Mouse (Mus musculus): ENCODE measurements at regions not wholly inside any gene's neighbourhood (a gene's known extent, or its start where the extent isn't known, plus 50 kb on each side); places are given as distances from the start of the nearest gene placed in this dataset.
"Not testable (repeated sequence)": the region's sequence is repeated elsewhere in the genome, so short reads cannot be mapped to it uniquely, and the experiment has no call there.

DNA sequence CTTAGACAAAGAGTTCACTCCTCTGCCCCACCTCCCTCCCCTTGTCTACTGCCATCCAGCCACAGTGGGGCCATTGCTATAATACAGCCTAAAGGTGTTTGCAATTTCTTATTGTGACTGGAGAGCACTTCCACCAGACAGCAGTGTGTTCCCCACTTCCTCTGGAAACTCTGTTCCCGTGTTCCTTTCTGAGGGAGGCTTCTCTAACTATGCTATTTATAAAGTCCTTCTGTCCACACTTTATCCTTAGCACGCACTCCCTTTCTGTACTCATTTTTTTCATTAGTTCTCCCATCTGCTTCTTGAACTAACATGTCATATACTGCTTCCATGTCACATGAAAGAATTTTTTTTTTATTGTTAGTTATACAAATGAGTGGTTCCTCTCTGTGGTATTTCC is 52.0 kb upstream of the 4930432M17Rik start:
- no peak for DNase-seq

GRCm38 (mm10) chr3:121618161-121618560 is 52.4 kb upstream of the 4930432M17Rik start:
- DNase-seq: no peak

DNA sequence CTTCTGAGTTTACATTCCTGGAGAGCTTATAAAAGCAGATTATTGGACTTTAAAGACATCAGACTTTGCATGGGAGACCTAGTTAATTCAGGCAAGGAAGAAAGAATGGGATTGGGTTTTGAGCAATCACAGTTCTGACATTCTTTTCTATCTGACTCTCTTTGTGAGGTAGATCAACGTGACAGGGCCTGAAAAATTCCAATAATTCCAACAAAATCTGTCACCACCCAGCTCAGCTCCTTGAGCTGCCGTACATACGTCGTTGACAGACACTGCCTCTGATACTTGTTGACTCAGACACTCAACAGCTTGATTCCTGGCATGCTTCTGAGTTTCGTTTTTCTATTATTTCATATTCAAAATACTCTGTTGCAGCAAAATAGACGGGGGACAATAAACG is 53.2 kb upstream of the 4930432M17Rik start:
- DNase-seq: no peak

- DNase-seq: no peak
These were observed 54.5 kb upstream of the 4930432M17Rik start for GRCm38 (mm10) chr3:121616075-121616474.

- DNase-seq: no peak
These were observed 55.8 kb upstream of the 4930432M17Rik start for GRCm38 (mm10) chr3:121614741-121615140.

GRCm38 (mm10) chr3:121613224-121613623 is 57.3 kb upstream of the 4930432M17Rik start:
- DNase-seq: no peak

DNA sequence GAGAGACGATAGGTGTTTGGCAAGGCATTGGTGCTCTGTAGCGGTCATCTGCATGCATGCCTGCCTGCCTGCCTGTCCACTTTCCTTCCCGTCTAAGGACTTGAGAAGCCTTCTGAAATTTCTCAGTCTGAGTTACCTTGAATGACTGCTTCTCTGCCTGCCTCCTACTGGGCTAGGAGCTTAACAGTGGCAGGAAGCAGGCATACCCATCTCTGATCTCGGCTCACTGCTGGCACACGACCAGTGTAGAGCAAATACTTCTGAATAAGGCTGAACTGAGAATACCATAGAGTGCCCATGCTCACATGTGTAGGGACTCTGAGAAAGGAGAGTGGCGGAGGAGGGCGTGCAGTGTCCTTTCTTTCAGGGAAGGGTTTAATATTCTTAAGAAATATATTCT is 60.7 kb upstream of the 4930432M17Rik start:
- no peak for DNase-seq

- no peak for DNase-seq
These were observed 61.5 kb upstream of the 4930432M17Rik start for GRCm38 (mm10) chr3:121609090-121609489.

GRCm38 (mm10) chr3:121604737-121605136 is 65.8 kb upstream of the 4930432M17Rik start:
- peak; percentile 62 for DNase-seq

DNA sequence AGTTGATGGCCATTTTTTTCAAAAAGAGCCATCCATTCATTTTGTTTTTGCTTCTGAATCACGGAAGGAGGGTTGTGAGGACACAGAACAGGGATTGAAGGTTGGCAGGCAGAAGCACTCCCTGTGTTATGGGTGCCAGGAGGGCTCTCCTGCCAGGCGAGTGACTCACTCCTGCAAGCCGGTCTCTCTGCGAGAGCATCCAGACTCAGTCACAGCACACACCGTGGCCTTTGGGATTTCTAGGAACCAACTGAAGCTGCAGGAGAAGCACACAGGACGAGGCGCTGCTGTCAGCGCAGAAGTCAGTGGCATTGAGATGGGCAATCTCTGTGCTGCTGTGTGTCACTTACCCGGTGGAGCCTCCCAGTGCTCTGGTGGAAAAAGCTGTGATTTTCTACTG is 66.5 kb upstream of the 4930432M17Rik start:
- DNase-seq: no peak

GRCm38 (mm10) chr3:121602826-121603370 is 67.7 kb upstream of the 4930432M17Rik start:
- DNase-seq: no peak

DNA sequence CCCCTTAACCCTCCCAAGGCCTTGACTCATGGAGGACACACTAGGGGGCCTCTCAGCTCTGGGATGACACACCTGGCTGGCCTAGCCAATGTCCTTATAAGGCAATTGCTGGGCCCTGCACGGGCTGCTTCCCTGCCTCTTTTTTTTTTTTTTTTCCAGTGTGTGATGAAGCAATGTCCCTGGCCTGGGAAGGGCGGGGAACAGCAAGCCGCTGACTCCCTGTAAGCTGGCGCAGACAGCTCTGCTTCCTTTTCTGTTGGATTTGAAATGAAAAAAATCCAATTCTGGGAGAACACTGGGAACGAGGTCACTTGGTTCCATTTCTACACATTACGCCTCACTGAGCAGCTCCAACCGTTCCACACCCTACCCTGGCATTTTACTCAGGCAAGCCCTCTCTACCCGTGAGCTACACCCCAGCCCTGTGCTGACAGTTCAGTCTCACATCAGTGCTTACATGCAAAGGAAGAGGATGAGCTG is 68.4 kb upstream of the 4930432M17Rik start:
- peak; percentile 53 for DNase-seq

GRCm38 (mm10) chr3:121600841-121601240 is 68.6 kb upstream of the Slc44a3 start:
- DNase-seq: no peak

DNA sequence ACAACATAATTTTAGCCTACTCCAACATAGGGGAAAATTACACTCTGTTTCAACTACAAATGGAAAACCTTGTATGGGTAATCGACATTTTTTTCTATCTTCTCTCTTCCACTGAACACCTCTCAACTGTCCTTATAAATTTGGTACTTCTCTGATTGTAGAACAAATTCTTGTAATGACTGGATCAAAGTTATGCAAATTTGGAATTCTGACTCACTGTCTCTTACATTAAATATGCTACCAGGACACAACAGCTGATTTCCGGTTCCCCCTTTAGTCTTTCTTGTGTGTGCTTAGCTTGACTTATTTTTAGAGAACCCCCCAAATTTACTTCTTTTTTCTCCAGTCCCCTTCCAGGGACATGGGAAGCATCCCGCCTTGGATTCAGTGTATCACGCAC is 68.2 kb upstream of the Slc44a3 start:
- DNase-seq: no peak

DNA sequence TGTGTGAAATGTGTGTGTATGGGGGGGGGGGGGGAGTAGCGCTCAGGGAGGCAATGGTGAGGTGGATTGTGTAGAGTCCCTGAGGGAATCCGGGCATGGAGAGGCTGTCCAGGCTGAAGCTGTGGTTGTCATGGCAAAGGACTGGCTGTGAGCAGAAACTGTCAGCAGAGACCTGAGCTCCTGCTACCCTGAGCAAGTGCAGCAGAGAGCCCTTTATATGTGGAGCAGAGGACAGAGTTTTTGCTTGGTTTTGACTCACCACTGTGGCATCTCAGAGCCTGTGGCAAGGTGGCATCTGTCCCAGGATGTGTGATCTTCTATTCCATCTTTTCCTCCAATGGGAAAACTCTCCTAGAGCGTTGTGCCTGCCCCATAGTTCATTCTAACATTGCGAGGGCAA is 65.8 kb upstream of the Slc44a3 start:
- DNase-seq: no peak

DNA sequence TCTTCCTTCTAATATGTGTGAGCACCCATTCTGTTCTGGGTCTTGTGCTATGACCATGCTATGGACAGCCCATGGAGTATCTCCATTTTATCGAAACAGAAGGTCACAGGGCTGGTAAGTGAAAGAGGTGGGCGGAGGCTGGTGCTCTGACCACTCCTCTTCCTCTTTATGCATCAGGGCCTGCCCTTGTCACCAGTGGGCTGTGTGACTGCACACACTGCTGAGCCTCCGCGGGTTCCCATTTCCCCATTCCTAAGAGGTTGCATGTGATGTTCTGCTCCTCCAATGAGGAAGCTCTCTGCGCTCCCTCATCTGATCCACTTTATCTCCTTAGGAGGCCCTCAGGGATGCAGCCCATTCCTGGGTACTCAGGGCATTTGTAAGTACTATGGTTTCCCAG is 65.0 kb upstream of the Slc44a3 start:
- no peak for DNase-seq

DNA sequence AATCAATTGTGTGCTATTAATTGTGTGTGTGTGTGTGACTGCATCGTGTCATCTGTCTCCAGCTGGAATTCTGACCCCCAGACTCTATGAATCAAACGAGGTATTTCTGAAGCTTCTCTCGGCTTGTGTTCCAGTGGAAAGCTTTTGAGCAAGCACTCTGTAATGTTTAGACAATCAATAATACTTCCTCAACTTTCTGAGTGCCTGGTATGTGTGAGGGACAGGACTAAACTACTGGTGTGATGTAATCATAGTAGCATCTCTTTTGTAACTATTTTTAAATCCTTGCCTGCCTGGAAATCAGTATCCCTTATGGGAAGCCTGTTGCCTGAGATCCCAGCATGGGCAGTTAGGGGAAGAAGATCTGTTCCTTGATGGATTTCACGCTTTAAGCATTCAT is 62.4 kb upstream of the Slc44a3 start:
- DNase-seq: no peak

DNA sequence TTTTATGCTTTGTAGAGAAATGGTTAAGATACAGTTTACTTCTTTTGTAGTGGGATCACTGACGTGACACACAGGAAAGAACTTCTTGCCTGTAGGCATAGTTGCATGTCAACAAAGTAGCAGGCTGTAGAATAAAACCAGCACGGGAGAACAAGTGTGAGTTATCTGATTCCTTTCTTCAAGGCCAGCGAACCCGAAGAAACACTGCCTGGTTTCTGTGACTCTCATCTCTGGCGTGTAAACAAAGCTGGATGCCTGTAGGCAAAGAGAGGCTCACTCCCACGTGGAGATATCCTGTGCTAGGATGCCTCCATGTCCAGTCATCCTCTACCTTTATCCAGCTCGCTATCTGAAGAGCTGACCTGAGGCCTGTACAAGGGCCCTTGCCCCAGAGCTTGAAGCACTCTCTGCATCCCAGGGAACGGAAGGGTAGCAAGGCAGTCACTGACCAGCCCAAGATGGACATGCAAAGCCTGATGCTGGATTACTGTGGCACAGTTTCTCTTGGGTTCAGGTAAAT is 61.5 kb upstream of the Slc44a3 start:
- DNase-seq: no peak

DNA sequence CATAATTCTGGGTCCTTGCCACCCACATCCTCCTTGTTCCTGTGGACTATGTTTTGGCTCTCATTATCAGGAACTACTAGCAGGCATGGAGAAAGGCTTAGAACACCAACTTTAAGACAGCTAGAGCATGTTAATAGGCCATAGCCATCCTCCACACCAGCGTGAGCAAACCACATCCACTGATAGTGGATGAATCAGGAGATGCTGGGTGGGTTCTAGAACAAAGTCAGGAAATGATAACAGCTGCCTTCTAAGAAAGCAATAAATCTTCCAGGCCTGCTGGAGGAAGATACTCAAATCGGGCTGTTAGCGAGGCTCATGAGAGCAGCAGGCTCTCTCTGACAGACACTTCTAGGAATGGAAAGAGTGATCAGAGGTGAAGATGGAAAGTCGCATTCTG is 60.9 kb upstream of the Slc44a3 start:
- DNase-seq: no peak

DNA sequence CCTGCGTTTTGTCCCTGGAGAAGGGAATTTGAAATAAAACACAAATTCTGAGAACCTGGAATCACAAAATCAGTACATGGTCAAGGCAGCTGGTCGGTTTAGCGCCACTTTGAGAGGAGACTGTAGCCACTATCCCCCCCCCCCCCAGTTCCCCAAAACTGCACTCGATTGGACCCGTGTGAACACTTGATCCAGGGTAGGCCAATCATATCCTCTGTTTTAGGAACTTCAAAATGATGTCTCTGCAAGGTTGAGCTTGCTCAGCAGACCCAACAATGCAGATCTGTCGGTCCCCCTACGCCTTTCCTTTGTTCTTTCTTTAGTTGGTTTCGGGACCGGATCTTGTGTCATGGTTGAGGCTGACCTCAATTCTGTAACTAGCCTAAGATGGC is 57.3 kb upstream of the Slc44a3 start:
- DNase-seq: no peak

DNA sequence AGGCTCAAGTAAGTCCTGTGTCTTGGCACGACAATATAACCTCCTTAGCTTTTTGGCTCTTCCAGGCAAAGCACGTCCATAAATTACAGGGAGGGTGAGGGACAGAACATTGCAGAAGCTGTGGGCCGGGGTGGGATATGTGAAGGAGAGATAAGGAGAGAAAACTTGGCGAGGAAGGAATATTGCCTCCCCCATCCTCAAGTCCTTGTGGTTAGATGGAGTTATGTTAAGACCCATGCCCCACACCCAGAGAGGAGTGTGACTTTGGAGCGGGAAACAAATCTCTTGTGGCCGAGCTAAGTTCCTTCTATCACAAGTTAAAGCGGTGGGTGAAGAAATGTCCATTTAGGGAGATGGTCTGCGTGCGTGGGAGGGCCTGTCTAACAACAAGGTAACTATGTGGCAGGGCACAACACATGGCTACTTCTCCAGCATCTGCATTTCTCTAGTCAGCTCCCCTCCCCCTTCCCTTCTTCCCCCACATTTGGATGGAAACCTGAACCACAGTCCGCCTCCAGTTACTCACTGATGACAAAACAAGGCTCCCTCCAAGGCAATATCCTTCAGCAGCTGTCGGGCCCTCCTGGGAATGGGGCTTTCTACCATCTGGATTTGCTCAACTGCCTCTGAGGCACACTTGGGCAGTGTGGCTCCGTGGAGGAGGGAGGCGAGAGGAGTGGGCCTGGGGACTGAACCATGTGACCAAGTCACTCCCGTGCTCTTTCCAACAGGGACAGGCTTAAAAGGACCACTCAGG is 56.7 kb upstream of the Slc44a3 start:
- peak; percentile 43 for DNase-seq

DNA sequence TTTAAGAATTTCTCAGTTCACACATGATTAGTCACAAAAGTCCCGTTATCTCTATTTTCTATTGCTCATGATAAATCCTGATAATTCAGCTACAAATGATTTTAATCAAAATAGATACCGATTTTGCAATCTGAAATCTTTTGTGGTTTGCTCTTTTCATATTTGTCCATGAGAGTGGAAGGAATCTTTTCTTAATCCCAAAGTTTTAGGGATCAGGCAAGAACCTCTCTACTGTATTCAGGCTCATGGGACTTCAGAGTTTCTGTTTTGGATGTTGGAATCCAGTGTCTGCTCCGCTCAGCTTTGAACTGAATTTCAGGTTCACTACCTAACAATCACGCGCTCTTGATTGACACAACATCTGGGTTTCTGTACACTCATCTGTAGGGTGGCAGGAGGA is 53.1 kb upstream of the Slc44a3 start:
- no peak for DNase-seq

DNA sequence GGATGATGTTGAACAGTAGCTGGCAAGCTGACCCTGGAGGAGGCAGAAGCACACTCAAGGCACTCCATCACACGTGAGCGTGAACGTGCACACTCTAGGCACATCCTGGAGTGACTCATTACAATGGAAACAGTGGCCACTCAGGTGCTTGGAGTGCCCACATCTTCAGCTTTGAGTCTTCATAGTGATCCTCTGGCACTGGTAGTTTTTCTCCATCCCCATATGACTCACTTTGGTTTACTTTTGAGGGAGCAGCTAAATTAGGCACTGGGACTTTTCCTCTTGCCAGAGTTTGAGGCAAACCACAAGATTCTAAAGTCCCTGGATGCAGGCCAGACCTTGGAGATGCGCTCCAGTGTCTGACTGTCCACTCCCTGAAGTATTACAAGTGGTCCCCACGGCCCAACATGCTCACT is 52.5 kb upstream of the Slc44a3 start:
- DNase-seq: peak; percentile 57

- no peak for DNase-seq
These were observed 52.1 kb upstream of the Slc44a3 start for GRCm38 (mm10) chr3:121584317-121584716.

- not testable (repeated sequence) for DNase-seq
These were observed 50.5 kb upstream of the Slc44a3 start for GRCm38 (mm10) chr3:121582711-121583110.
